ENCODE assay signal across 21 mouse cellular contexts in genomic region chr3:98028936-98029335, GRCm38 (mm10). TPM values are rescaled to one million over a fixed set of nuclear protein-coding genes. Genes with fewer than 3 reads are reported as not detected.
A peak's percentile ranks its signal among the peaks of the same experiment; 100 is the strongest.
DNase-seq lines count a peak whose midpoint lies in the region; ATAC-seq and TF ChIP-seq lines count a peak whose summit lies in the region.
"Had no signal": no experiment of that assay in that cellular context is flagged by ENCODE, and none has a peak within 500 bp of the region (broad histone marks: within the 10 kb centered on the region; RNA-seq: fewer than 3 reads in every experiment).

No protein-coding gene starts in this region.

- 76% methylated on average over 10 of the region's 10 CpGs for WGBS in hindbrain, embryonic 10.5 days
- 69% methylated on average over 10 of the region's 10 CpGs for WGBS in hindbrain, embryonic 12.5 days
- WGBS in lung, embryonic 16.5 days = 53% methylated on average over 10 of the region's 10 CpGs
- 57% methylated on average over 10 of the region's 10 CpGs for WGBS in lung, adult 2 months

- peak; percentile 93 for DNase-seq in heart, adult 11 months
- no peak for DNase-seq in heart, postnatal 36 days
- DNase-seq in hindbrain, embryonic 10.5 days (ENCODE audit: low spot score) = no peak
- no peak for DNase-seq in lung, adult 2 months
- no peak for DNase-seq in cerebellum, adult 18-20 months
- DNase-seq: adrenal gland, adult 2 months; cerebellum, adult 11 months; cerebellum, postnatal 36 days; liver, postnatal 0 days; lung, postnatal 4 days; right cerebral cortex, adult 18-20 months; spleen, adult 18-20 months; thymus, postnatal 14 days had no signal

- no peak for TF ChIP-seq CTCF in lung, adult 2 months (IDR thresholded peaks at IDR 0.05; ENCODE audit: insufficient read depth, low read length)

- H3K27me3 ChIP-seq in hindbrain, embryonic 10.5 days (ENCODE audit: insufficient read depth, poor library complexity, severe bottlenecking) = no peaks in the 10 kb centered on the region
- 0 out of 2 replicates have a peak, but pooled peaks cover 2% of the 10 kb centered on the region for H3K27me3 ChIP-seq in hindbrain, embryonic 12.5 days
- H3K27me3 ChIP-seq in lung, embryonic 16.5 days (ENCODE audit: control insufficient read depth, insufficient read depth, low read depth, low read length) = no peaks in the 10 kb centered on the region
- H3K27me3 ChIP-seq: stomach, embryonic 15.5 days had no signal

- no peaks in the 10 kb centered on the region for H3K9me3 ChIP-seq in hindbrain, embryonic 10.5 days
- H3K9me3 ChIP-seq in hindbrain, embryonic 12.5 days (replicated peaks) = no peaks in the 10 kb centered on the region
- no peaks in the 10 kb centered on the region for H3K9me3 ChIP-seq in lung, embryonic 16.5 days (ENCODE audit: control insufficient read depth, low read length)
- H3K9me3 ChIP-seq: midbrain, embryonic 12.5 days; stomach, embryonic 15.5 days had no signal

- no peaks in the 10 kb centered on the region for H3K36me3 ChIP-seq in hindbrain, embryonic 10.5 days
- no peaks in the 10 kb centered on the region for H3K36me3 ChIP-seq in hindbrain, embryonic 12.5 days
- H3K36me3 ChIP-seq in lung, embryonic 16.5 days (ENCODE audit: control insufficient read depth, insufficient read depth, low read length) = no peaks in the 10 kb centered on the region
- H3K36me3 ChIP-seq: midbrain, embryonic 12.5 days; stomach, embryonic 15.5 days had no signal

- H3K4me1 ChIP-seq in hindbrain, embryonic 10.5 days (replicated peaks) = peaks cover 88% of the 10 kb centered on the region
- peaks cover 49% of the 10 kb centered on the region for H3K4me1 ChIP-seq in hindbrain, embryonic 12.5 days
- peaks cover 63% of the 10 kb centered on the region for H3K4me1 ChIP-seq in lung, embryonic 16.5 days (replicated peaks; ENCODE audit: control insufficient read depth, insufficient read depth, low read length)
- peaks cover 64% of the 10 kb centered on the region for H3K4me1 ChIP-seq in lung, adult 2 months (ENCODE audit: control insufficient read depth, insufficient read depth, low read length)

- intact Hi-C loops in heart, postnatal 36 days (cut with DNase I) = loop anchor here (5.0 kb wide), 1 partner anchor 33 kb away; no protein-coding TSS in a partner anchor

- TF ChIP-seq POLR2A in lung, adult 2 months (IDR thresholded peaks at IDR 0.05; ENCODE audit: borderline replicate concordance, extremely low read depth, low read depth, low read length) = no peak

- H3K4me3 ChIP-seq in hindbrain, embryonic 10.5 days = no peak overlapping the region
- no peak overlapping the region for H3K4me3 ChIP-seq in hindbrain, embryonic 12.5 days
- no peak overlapping the region for H3K4me3 ChIP-seq in lung, embryonic 16.5 days (ENCODE audit: low read length)
- no peak overlapping the region for H3K4me3 ChIP-seq in lung, adult 2 months (replicated peaks; ENCODE audit: extremely low read depth, low read depth, low read length)
- H3K4me3 ChIP-seq: layer of hippocampus, adult 2 months; left cerebral cortex, adult 2 months; midbrain, embryonic 12.5 days; stomach, embryonic 15.5 days had no signal

- H3K4me2 ChIP-seq in hindbrain, embryonic 12.5 days (replicated peaks) = no peak overlapping the region
- no peak overlapping the region for H3K4me2 ChIP-seq in lung, embryonic 16.5 days (ENCODE audit: low read depth, low read length)
- H3K4me2 ChIP-seq: midbrain, embryonic 12.5 days; stomach, embryonic 15.5 days had no signal

- ATAC-seq in hindbrain, embryonic 12.5 days (ENCODE audit: low FRiP score) = no peak
- no peak for ATAC-seq in lung, embryonic 16.5 days (ENCODE audit: low read depth)
- ATAC-seq: CD4-positive, CD25-positive, alpha-beta regulatory T cell, adult 4 months; intestine, embryonic 16.5 days; liver, postnatal 0 days had no signal

- H3K27ac ChIP-seq in hindbrain, embryonic 10.5 days = peak overlapping the region; percentile 66
- no peak overlapping the region for H3K27ac ChIP-seq in hindbrain, embryonic 12.5 days
- H3K27ac ChIP-seq in lung, embryonic 16.5 days (ENCODE audit: low read length) = no peak overlapping the region
- H3K27ac ChIP-seq: left cerebral cortex, adult 2 months; midbrain, embryonic 12.5 days; stomach, embryonic 15.5 days had no signal

- H3K9ac ChIP-seq in hindbrain, embryonic 12.5 days = no peak overlapping the region
- H3K9ac ChIP-seq in lung, embryonic 16.5 days (ENCODE audit: low read length) = 0 out of 2 replicates have a peak overlapping the region, but pooled peaks have one; percentile 26
- H3K9ac ChIP-seq: liver, postnatal 0 days; midbrain, embryonic 12.5 days; stomach, embryonic 15.5 days had no signal

RNA-seq across cellular contexts. Expression of gene Notch2, which starts 15.6 kb away (rescaled TPM):
- total RNA-seq in heart, postnatal 36 days (2021) = 10 to 100 TPM; 16.7 to 17.8 TPM
- polyA plus RNA-seq in hindbrain, embryonic 10.5 days (2016; fragmentation: Nextera tagmentation; extraction: Ambion mirVana) = 15.6 and 18.0 TPM in 2 replicates
- 26.5 and 30.1 TPM in 2 replicates for polyA plus RNA-seq in hindbrain, embryonic 12.5 days (2016; fragmentation: Nextera tagmentation; extraction: Ambion mirVana)
- polyA plus RNA-seq in lung, embryonic 16.5 days (2015; fragmentation: Nextera tagmentation; extraction: Ambion mirVana) = 34.1 and 35.7 TPM in 2 replicates
- polyA plus RNA-seq in lung, adult 2 months (2012; rRNA removed) = 43.0 and 48.7 TPM in 2 replicates
